Mouse (Mus musculus): Measurements from ENCODE around the gene Ciao2a. TPM values are rescaled to one million over a fixed set of nuclear protein-coding genes. Genes with fewer than 3 reads are reported as not detected.

Gene Ciao2a
- polyA plus RNA-seq, 1 experiment, result 37.4 TPM

GRCm38 (mm10) chr9:66102668-66103067, 23.7 kb upstream of the Ciao2a start:
- no peaks in the 10 kb centered on the region for H3K4me1 ChIP-seq (ENCODE audit: control insufficient read depth, insufficient read depth, low read length)
- H3K4me3 ChIP-seq (ENCODE audit: low read depth, low read length), result no peak overlapping the region
- no peak overlapping the region for H3K27ac ChIP-seq (ENCODE audit: insufficient read depth, low read length)
- no peaks in the 10 kb centered on the region for H3K27me3 ChIP-seq (ENCODE audit: control insufficient read depth, insufficient read depth, low read length, poor library complexity, severe bottlenecking)
- TF ChIP-seq CTCF (IDR thresholded peaks at IDR 0.05; ENCODE audit: low read depth, low read length) (no peak), POLR2A (IDR thresholded peaks at IDR 0.05; ENCODE audit: insufficient read depth, low read length) (no peak), EP300 (IDR thresholded peaks at IDR 0.05; ENCODE audit: insufficient read depth, low read depth, low read length) (no peak)
- H3K9me3 ChIP-seq (replicated peaks; ENCODE audit: control insufficient read depth, insufficient read depth, low read length, poor library complexity, severe bottlenecking), result no peaks in the 10 kb centered on the region
- H3K9ac ChIP-seq (ENCODE audit: low read depth, poor library complexity, severe bottlenecking), result no peak overlapping the region
- no peaks in the 10 kb centered on the region; the same call in none of the 2 replicates for H3K36me3 ChIP-seq (ENCODE audit: control insufficient read depth, insufficient read depth, low read length, poor library complexity, severe bottlenecking)

GRCm38 (mm10) chr9:66104601-66105000, 21.8 kb upstream of the Ciao2a start:
- no peak overlapping the region for H3K9ac ChIP-seq (ENCODE audit: low read depth, poor library complexity, severe bottlenecking)
- H3K27me3 ChIP-seq (ENCODE audit: control insufficient read depth, insufficient read depth, low read length, poor library complexity, severe bottlenecking), result no peaks in the 10 kb centered on the region
- H3K36me3 ChIP-seq (ENCODE audit: control insufficient read depth, insufficient read depth, low read length, poor library complexity, severe bottlenecking), result no peaks in the 10 kb centered on the region; the same call in none of the 2 replicates
- no peaks in the 10 kb centered on the region for H3K4me1 ChIP-seq (ENCODE audit: control insufficient read depth, insufficient read depth, low read length)
- TF ChIP-seq EP300 (IDR thresholded peaks at IDR 0.05; ENCODE audit: insufficient read depth, low read depth, low read length) (no peak), CTCF (IDR thresholded peaks at IDR 0.05; ENCODE audit: low read depth, low read length) (no peak), POLR2A (IDR thresholded peaks at IDR 0.05; ENCODE audit: insufficient read depth, low read length) (no peak)
- H3K27ac ChIP-seq (ENCODE audit: insufficient read depth, low read length), result no peak overlapping the region
- no peak overlapping the region for H3K4me3 ChIP-seq (ENCODE audit: low read depth, low read length)
- no peaks in the 10 kb centered on the region for H3K9me3 ChIP-seq (replicated peaks; ENCODE audit: control insufficient read depth, insufficient read depth, low read length, poor library complexity, severe bottlenecking)

- no peaks in the 10 kb centered on the region for H3K27me3 ChIP-seq (ENCODE audit: control insufficient read depth, insufficient read depth, low read length, poor library complexity, severe bottlenecking)
- no peak overlapping the region for H3K27ac ChIP-seq (ENCODE audit: insufficient read depth, low read length)
- no peak overlapping the region for H3K9ac ChIP-seq (ENCODE audit: low read depth, poor library complexity, severe bottlenecking)
- TF ChIP-seq CTCF (IDR thresholded peaks at IDR 0.05; ENCODE audit: low read depth, low read length) (no peak), EP300 (IDR thresholded peaks at IDR 0.05; ENCODE audit: insufficient read depth, low read depth, low read length) (no peak), POLR2A (IDR thresholded peaks at IDR 0.05; ENCODE audit: insufficient read depth, low read length) (no peak)
- H3K9me3 ChIP-seq (replicated peaks; ENCODE audit: control insufficient read depth, insufficient read depth, low read length, poor library complexity, severe bottlenecking), result no peaks in the 10 kb centered on the region
- H3K4me1 ChIP-seq (ENCODE audit: control insufficient read depth, insufficient read depth, low read length), result no peaks in the 10 kb centered on the region
- no peak overlapping the region for H3K4me3 ChIP-seq (ENCODE audit: low read depth, low read length)
- no peaks in the 10 kb centered on the region; the same call in none of the 2 replicates for H3K36me3 ChIP-seq (ENCODE audit: control insufficient read depth, insufficient read depth, low read length, poor library complexity, severe bottlenecking)
Observed at GRCm38 (mm10) chr9:66105168-66105567, 21.2 kb upstream of the Ciao2a start.

DNA sequence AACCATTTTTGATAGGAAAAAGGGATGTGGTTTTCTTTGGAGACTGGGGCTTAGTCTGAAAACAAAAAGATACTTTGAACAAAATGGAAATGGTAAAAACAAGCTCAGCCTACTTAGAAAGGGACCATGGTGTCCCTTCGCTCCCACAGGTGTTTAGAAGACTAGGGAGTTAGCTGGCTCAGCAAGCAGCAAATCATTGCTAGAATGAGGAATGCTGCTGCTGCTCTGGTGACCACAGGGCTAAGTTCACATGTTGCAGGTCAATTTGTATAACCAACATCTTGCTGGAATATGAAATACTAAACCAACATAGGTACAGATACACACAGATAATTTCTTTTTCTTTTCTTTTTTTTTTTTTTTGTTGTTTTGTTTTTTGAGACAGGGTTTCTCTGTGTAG, 16.8 kb upstream of the Ciao2a start:
- no peak overlapping the region for H3K27ac ChIP-seq (ENCODE audit: insufficient read depth, low read length)
- no peaks in the 10 kb centered on the region for H3K4me1 ChIP-seq (ENCODE audit: control insufficient read depth, insufficient read depth, low read length)
- H3K4me3 ChIP-seq (ENCODE audit: low read depth, low read length), result no peak overlapping the region
- H3K27me3 ChIP-seq (ENCODE audit: control insufficient read depth, insufficient read depth, low read length, poor library complexity, severe bottlenecking), result no peaks in the 10 kb centered on the region
- H3K36me3 ChIP-seq (ENCODE audit: control insufficient read depth, insufficient read depth, low read length, poor library complexity, severe bottlenecking), result no peaks in the 10 kb centered on the region
- TF ChIP-seq POLR2A (IDR thresholded peaks at IDR 0.05; ENCODE audit: insufficient read depth, low read length) (no peak), EP300 (IDR thresholded peaks at IDR 0.05; ENCODE audit: insufficient read depth, low read depth, low read length) (no peak), CTCF (IDR thresholded peaks at IDR 0.05; ENCODE audit: low read depth, low read length) (no peak)
- no peaks in the 10 kb centered on the region for H3K9me3 ChIP-seq (replicated peaks; ENCODE audit: control insufficient read depth, insufficient read depth, low read length, poor library complexity, severe bottlenecking)
- no peak overlapping the region for H3K9ac ChIP-seq (ENCODE audit: low read depth, poor library complexity, severe bottlenecking)

DNA sequence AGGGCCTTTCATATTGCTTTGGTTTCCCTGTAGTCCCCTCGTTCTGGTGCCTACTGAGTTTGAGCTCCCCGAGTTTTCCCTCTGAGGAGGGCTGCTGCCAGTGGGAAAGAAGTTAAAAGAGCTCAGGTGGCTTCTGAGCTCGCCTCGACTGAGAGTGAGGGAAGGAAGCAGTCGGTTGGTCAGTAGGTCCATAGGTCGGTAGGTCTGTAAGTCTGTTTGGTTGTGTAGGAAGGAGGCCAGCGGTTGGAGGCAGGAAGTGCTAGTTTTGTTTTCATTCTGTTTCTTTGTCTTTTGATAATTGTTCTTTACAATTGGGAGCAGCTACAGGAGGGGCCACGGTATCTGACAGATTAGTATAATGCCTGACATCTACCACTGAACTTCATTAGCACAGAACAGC, 16.3 kb upstream of the Ciao2a start:
- Histone ChIP-seq H3K4me3 (ENCODE audit: low read depth, low read length) (no peak overlapping the region), H3K27me3 (ENCODE audit: control insufficient read depth, insufficient read depth, low read length, poor library complexity, severe bottlenecking) (no peaks in the 10 kb centered on the region), H3K36me3 (ENCODE audit: control insufficient read depth, insufficient read depth, low read length, poor library complexity, severe bottlenecking) (no peaks in the 10 kb centered on the region), H3K27ac (ENCODE audit: insufficient read depth, low read length) (no peak overlapping the region), H3K4me1 (ENCODE audit: control insufficient read depth, insufficient read depth, low read length) (no peaks in the 10 kb centered on the region), H3K9ac (ENCODE audit: low read depth, poor library complexity, severe bottlenecking) (no peak overlapping the region), H3K9me3 (replicated peaks; ENCODE audit: control insufficient read depth, insufficient read depth, low read length, poor library complexity, severe bottlenecking) (no peaks in the 10 kb centered on the region)
- TF ChIP-seq POLR2A (IDR thresholded peaks at IDR 0.05; ENCODE audit: insufficient read depth, low read length) (no peak), CTCF (IDR thresholded peaks at IDR 0.05; ENCODE audit: low read depth, low read length) (no peak), EP300 (IDR thresholded peaks at IDR 0.05; ENCODE audit: insufficient read depth, low read depth, low read length) (no peak)

GRCm38 (mm10) chr9:66110611-66111379, 15.6 kb upstream of the Ciao2a start:
- Histone ChIP-seq H3K4me3 (ENCODE audit: low read depth, low read length) (no peak overlapping the region), H3K27me3 (ENCODE audit: control insufficient read depth, insufficient read depth, low read length, poor library complexity, severe bottlenecking) (no peaks in the 10 kb centered on the region), H3K36me3 (ENCODE audit: control insufficient read depth, insufficient read depth, low read length, poor library complexity, severe bottlenecking) (no peaks in the 10 kb centered on the region), H3K27ac (ENCODE audit: insufficient read depth, low read length) (no peak overlapping the region), H3K9ac (ENCODE audit: low read depth, poor library complexity, severe bottlenecking) (no peak overlapping the region), H3K4me1 (ENCODE audit: control insufficient read depth, insufficient read depth, low read length) (no peaks in the 10 kb centered on the region), H3K9me3 (replicated peaks; ENCODE audit: control insufficient read depth, insufficient read depth, low read length, poor library complexity, severe bottlenecking) (no peaks in the 10 kb centered on the region)
- TF ChIP-seq EP300 (IDR thresholded peaks at IDR 0.05; ENCODE audit: insufficient read depth, low read depth, low read length) (no peak), CTCF (IDR thresholded peaks at IDR 0.05; ENCODE audit: low read depth, low read length) (no peak), POLR2A (IDR thresholded peaks at IDR 0.05; ENCODE audit: insufficient read depth, low read length) (no peak)

All from ES-Bruce4 (cell line).